Mouse (Mus musculus): ENCODE results near the gene Arpc3. TPM values are rescaled to one million over a fixed set of nuclear protein-coding genes. Genes with fewer than 3 reads are reported as not detected.

Arpc3 gene
- polyA plus RNA-seq, 1 experiment from 2014 or later, result 136 TPM

- peaks cover 25% of the 10 kb centered on the region for H3K36me3 ChIP-seq (ENCODE audit: insufficient read depth, low read length)
- H3K9ac ChIP-seq (ENCODE audit: low read depth, low read length), result no peak overlapping the region
- ATAC-seq (replicated peaks; ENCODE audit: low FRiP score, low read depth) (peak; percentile 78), DNase-seq (ENCODE audit: low spot score) (peak; percentile 83)
- no peak overlapping the region for H3K4me2 ChIP-seq (ENCODE audit: low read length)
- no peak overlapping the region for H3K4me3 ChIP-seq (replicated peaks; ENCODE audit: low read depth, low read length)
- no peaks in the 10 kb centered on the region for H3K9me3 ChIP-seq (replicated peaks; ENCODE audit: low read length)
- peak; percentile 90 for TF ChIP-seq CTCF (IDR thresholded peaks at IDR 0.05; ENCODE audit: low read depth)
- WGBS, result 47% methylated on average over 11 of the region's 11 CpGs
- no peak overlapping the region for H3K27ac ChIP-seq
- no peaks in the 10 kb centered on the region for H3K4me1 ChIP-seq (replicated peaks; ENCODE audit: insufficient read depth, low read length)
- no peaks in the 10 kb centered on the region for H3K27me3 ChIP-seq (ENCODE audit: insufficient read depth, low read length)
Measured at GRCm38 (mm10) chr5:122379374-122380155, 12.1 kb upstream of the Arpc3 start.

GRCm38 (mm10) chr5:122390006-122390405, 1.7 kb upstream of the Arpc3 start:
- ATAC-seq (replicated peaks; ENCODE audit: low FRiP score, low read depth) (no peak), DNase-seq (ENCODE audit: low spot score) (no peak)
- Histone ChIP-seq H3K4me3 (replicated peaks; ENCODE audit: low read depth, low read length) (no peak overlapping the region), H3K36me3 (ENCODE audit: insufficient read depth, low read length) (no peaks in the 10 kb centered on the region), H3K27me3 (ENCODE audit: insufficient read depth, low read length) (no peaks in the 10 kb centered on the region), H3K9ac (ENCODE audit: low read depth, low read length) (no peak overlapping the region), H3K27ac (no peak overlapping the region), H3K4me2 (ENCODE audit: low read length) (no peak overlapping the region), H3K4me1 (replicated peaks; ENCODE audit: insufficient read depth, low read length) (no peaks in the 10 kb centered on the region), H3K9me3 (replicated peaks; ENCODE audit: low read length) (no peaks in the 10 kb centered on the region)
- no peak for TF ChIP-seq CTCF (IDR thresholded peaks at IDR 0.05; ENCODE audit: low read depth)
- 90% methylated on average over 5 of the region's 5 CpGs for WGBS

- no peaks in the 10 kb centered on the region for H3K36me3 ChIP-seq (ENCODE audit: insufficient read depth, low read length)
- no peak overlapping the region for H3K4me3 ChIP-seq (replicated peaks; ENCODE audit: low read depth, low read length)
- H3K27me3 ChIP-seq (ENCODE audit: insufficient read depth, low read length), result no peaks in the 10 kb centered on the region
- no peak overlapping the region for H3K27ac ChIP-seq
- no peak overlapping the region for H3K9ac ChIP-seq (ENCODE audit: low read depth, low read length)
- TF ChIP-seq CTCF (IDR thresholded peaks at IDR 0.05; ENCODE audit: low read depth), result no peak
- H3K9me3 ChIP-seq (replicated peaks; ENCODE audit: low read length), result no peaks in the 10 kb centered on the region
- no peaks in the 10 kb centered on the region for H3K4me1 ChIP-seq (replicated peaks; ENCODE audit: insufficient read depth, low read length)
- DNase-seq (ENCODE audit: low spot score), result no peak
- no peak for ATAC-seq (replicated peaks; ENCODE audit: low FRiP score, low read depth)
- no peak overlapping the region for H3K4me2 ChIP-seq (ENCODE audit: low read length)
Measured at GRCm38 (mm10) chr5:122390671-122391070, 1.0 kb upstream of the Arpc3 start.

- ATAC-seq (replicated peaks; ENCODE audit: low FRiP score, low read depth) (no peak), DNase-seq (ENCODE audit: low spot score) (no peak)
- H3K4me1 ChIP-seq (replicated peaks; ENCODE audit: insufficient read depth, low read length), result no peaks in the 10 kb centered on the region
- H3K27ac ChIP-seq, result no peak overlapping the region
- no peak for TF ChIP-seq CTCF (IDR thresholded peaks at IDR 0.05; ENCODE audit: low read depth)
- no peaks in the 10 kb centered on the region for H3K36me3 ChIP-seq (ENCODE audit: insufficient read depth, low read length)
- no peaks in the 10 kb centered on the region for H3K27me3 ChIP-seq (ENCODE audit: insufficient read depth, low read length)
- 57% methylated on average over 15 of the region's 16 CpGs for WGBS
- H3K4me2 ChIP-seq (ENCODE audit: low read length), result peak overlapping the region; percentile 66; the same call in 1 of the 2 replicates
- no peaks in the 10 kb centered on the region for H3K9me3 ChIP-seq (replicated peaks; ENCODE audit: low read length)
- H3K9ac ChIP-seq (ENCODE audit: low read depth, low read length), result no peak overlapping the region
- peak overlapping the region; percentile 76 for H3K4me3 ChIP-seq (replicated peaks; ENCODE audit: low read depth, low read length)
Measured at GRCm38 (mm10) chr5:122391178-122391785, 396 bp upstream of the Arpc3 start.

GRCm38 (mm10) chr5:122392227-122393004, 738 bp downstream of the Arpc3 start:
- Histone ChIP-seq H3K9me3 (replicated peaks; ENCODE audit: low read length) (no peaks in the 10 kb centered on the region), H3K4me1 (replicated peaks; ENCODE audit: insufficient read depth, low read length) (no peaks in the 10 kb centered on the region), H3K27me3 (ENCODE audit: insufficient read depth, low read length) (no peaks in the 10 kb centered on the region), H3K4me3 (replicated peaks; ENCODE audit: low read depth, low read length) (peak overlapping the region; percentile 76), H3K4me2 (ENCODE audit: low read length) (peak overlapping the region; percentile 66), H3K36me3 (ENCODE audit: insufficient read depth, low read length) (peaks cover 9% of the 10 kb centered on the region), H3K9ac (ENCODE audit: low read depth, low read length) (peak overlapping the region; percentile 82), H3K27ac (peak overlapping the region; percentile 63; the same call in 1 of the 2 replicates)
- peak; percentile 8; the same call in 1 of the 2 replicates for ATAC-seq (replicated peaks; ENCODE audit: low FRiP score, low read depth)
- DNase-seq (ENCODE audit: low spot score), result peak; percentile 58
- TF ChIP-seq CTCF (IDR thresholded peaks at IDR 0.05; ENCODE audit: low read depth), result no peak
- 13% methylated on average over 19 of the region's 19 CpGs for WGBS

GRCm38 (mm10) chr5:122393887-122394286, 2.2 kb downstream of the Arpc3 start:
- no peak for ATAC-seq (replicated peaks; ENCODE audit: low FRiP score, low read depth)
- Histone ChIP-seq H3K4me3 (replicated peaks; ENCODE audit: low read depth, low read length) (no peak overlapping the region), H3K9me3 (replicated peaks; ENCODE audit: low read length) (no peaks in the 10 kb centered on the region), H3K27me3 (ENCODE audit: insufficient read depth, low read length) (no peaks in the 10 kb centered on the region), H3K4me1 (replicated peaks; ENCODE audit: insufficient read depth, low read length) (no peaks in the 10 kb centered on the region), H3K9ac (ENCODE audit: low read depth, low read length) (no peak overlapping the region), H3K27ac (no peak overlapping the region), H3K4me2 (ENCODE audit: low read length) (no peak overlapping the region), H3K36me3 (ENCODE audit: insufficient read depth, low read length) (peaks cover 12% of the 10 kb centered on the region)
- peak; percentile 69 for DNase-seq (ENCODE audit: low spot score)
- 56% methylated on average over 2 of the region's 2 CpGs for WGBS
- peak; percentile 88 for TF ChIP-seq CTCF (IDR thresholded peaks at IDR 0.05; ENCODE audit: low read depth)
